ENCODE assay signal across 8 mouse cellular contexts in the genomic region with DNA sequence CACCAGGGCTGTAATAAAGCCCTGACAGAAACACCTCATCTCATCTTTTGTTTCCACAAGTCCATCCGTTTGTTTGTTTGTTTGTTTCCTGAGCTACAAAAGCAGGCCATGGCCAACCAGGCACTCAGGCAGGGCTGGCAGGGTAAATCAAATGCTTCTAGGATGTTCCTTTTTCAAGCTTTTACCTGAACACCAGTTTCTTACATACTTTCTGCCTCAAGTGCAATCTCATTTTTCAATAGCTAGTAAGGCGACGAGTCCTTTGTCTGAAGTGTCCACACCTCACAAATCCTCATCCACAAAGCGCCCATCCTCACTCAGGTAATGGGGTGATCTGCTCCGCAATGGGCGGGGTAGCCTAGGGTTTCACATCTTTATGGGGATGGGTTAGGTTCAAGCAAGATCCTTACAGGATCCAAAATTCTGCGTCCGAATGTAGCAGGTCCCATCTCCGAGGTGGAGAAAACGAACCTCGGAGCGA. TPM values are rescaled to one million over a fixed set of nuclear protein-coding genes. Genes with fewer than 3 reads are reported as not detected.
A peak's percentile ranks its signal among the peaks of the same experiment; 100 is the strongest.
DNase-seq lines count a peak whose midpoint lies in the region; ATAC-seq lines count a peak whose summit lies in the region.

No protein-coding gene starts in this region.

- no peaks in the 10 kb centered on the region for H3K27me3 ChIP-seq in lung, embryonic 16.5 days (ENCODE audit: control insufficient read depth, insufficient read depth, low read depth, low read length)
- no peaks in the 10 kb centered on the region for H3K27me3 ChIP-seq in embryonic facial prominence, embryonic 11.5 days (ENCODE audit: control insufficient read depth, insufficient read depth, low read length)
- H3K27me3 ChIP-seq in intestine, embryonic 16.5 days (replicated peaks; ENCODE audit: control insufficient read depth, insufficient read depth, low read length), result 0 out of 2 replicates have a peak, but pooled peaks cover 3% of the 10 kb centered on the region
- H3K27me3 ChIP-seq in neural tube, embryonic 15.5 days (replicated peaks), result no peaks in the 10 kb centered on the region

- DNase-seq in lung, postnatal 10 days, result no peak
- peak; percentile 8 for DNase-seq in embryonic facial prominence, embryonic 11.5 days (ENCODE audit: low spot score)
- no peak for DNase-seq in layer of hippocampus, adult 8-10 months (ENCODE audit: low spot score in 2 of 2)
- DNase-seq in natural killer cell, adult 2 months (ENCODE audit: low spot score in 2 of 2), result no peak
- no peak for DNase-seq in gastrocnemius, postnatal 4 days (ENCODE audit: low spot score in 2 of 2)

- peaks cover 12% of the 10 kb centered on the region for H3K4me1 ChIP-seq in lung, embryonic 16.5 days (replicated peaks; ENCODE audit: control insufficient read depth, insufficient read depth, low read length)
- H3K4me1 ChIP-seq in embryonic facial prominence, embryonic 11.5 days (ENCODE audit: control insufficient read depth, insufficient read depth, low read length), result peaks cover 3% of the 10 kb centered on the region; the same call in 1 of the 2 replicates
- peaks cover 6% of the 10 kb centered on the region for H3K4me1 ChIP-seq in intestine, embryonic 16.5 days (ENCODE audit: control insufficient read depth, insufficient read depth, low read length)
- H3K4me1 ChIP-seq in neural tube, embryonic 15.5 days, result peaks cover 40% of the 10 kb centered on the region

- 1% methylated on average over 12 of the region's 12 CpGs for WGBS in lung, embryonic 16.5 days
- WGBS in embryonic facial prominence, embryonic 11.5 days, result 2% methylated on average over 12 of the region's 12 CpGs
- WGBS in intestine, embryonic 16.5 days, result 2% methylated on average over 12 of the region's 12 CpGs
- 2% methylated on average over 12 of the region's 12 CpGs for WGBS in neural tube, embryonic 15.5 days

- H3K27ac ChIP-seq in lung, embryonic 16.5 days (ENCODE audit: low read length), result peak overlapping the region; percentile 63
- H3K27ac ChIP-seq in embryonic facial prominence, embryonic 11.5 days (replicated peaks; ENCODE audit: low read depth, low read length), result peak overlapping the region; percentile 70
- peak overlapping the region; percentile 34; the same call in 1 of the 2 replicates for H3K27ac ChIP-seq in intestine, embryonic 16.5 days (ENCODE audit: low read length)
- peak overlapping the region; percentile 94 for H3K27ac ChIP-seq in neural tube, embryonic 15.5 days (replicated peaks)

- no peaks in the 10 kb centered on the region for H3K36me3 ChIP-seq in lung, embryonic 16.5 days (ENCODE audit: control insufficient read depth, insufficient read depth, low read length)
- no peaks in the 10 kb centered on the region for H3K36me3 ChIP-seq in embryonic facial prominence, embryonic 11.5 days (replicated peaks; ENCODE audit: control insufficient read depth, insufficient read depth, low read depth, low read length)
- no peaks in the 10 kb centered on the region for H3K36me3 ChIP-seq in intestine, embryonic 16.5 days (ENCODE audit: control insufficient read depth, insufficient read depth, low read length)
- H3K36me3 ChIP-seq in neural tube, embryonic 15.5 days, result no peaks in the 10 kb centered on the region

- no peak for ATAC-seq in lung, embryonic 16.5 days (ENCODE audit: low read depth)
- peak; percentile 21; the same call in 1 of the 2 replicates for ATAC-seq in embryonic facial prominence, embryonic 11.5 days (replicated peaks; ENCODE audit: insufficient number of reproducible peaks, low FRiP score, low TSS enrichment, low read depth)
- ATAC-seq in intestine, embryonic 16.5 days, result no peak; the same call in 1 of the 2 replicates
- ATAC-seq in neural tube, embryonic 15.5 days (ENCODE audit: low FRiP score), result peak; percentile 56

- H3K9me3 ChIP-seq in lung, embryonic 16.5 days (ENCODE audit: control insufficient read depth, low read length), result no peaks in the 10 kb centered on the region
- H3K9me3 ChIP-seq in embryonic facial prominence, embryonic 11.5 days (replicated peaks; ENCODE audit: control insufficient read depth, low read length), result no peaks in the 10 kb centered on the region
- no peaks in the 10 kb centered on the region for H3K9me3 ChIP-seq in intestine, embryonic 16.5 days (ENCODE audit: control insufficient read depth, low read length)
- no peaks in the 10 kb centered on the region for H3K9me3 ChIP-seq in neural tube, embryonic 15.5 days (replicated peaks)

- H3K4me2 ChIP-seq in lung, embryonic 16.5 days (ENCODE audit: low read depth, low read length), result peak overlapping the region; percentile 74
- H3K4me2 ChIP-seq in embryonic facial prominence, embryonic 11.5 days (ENCODE audit: low read depth, low read length), result peak overlapping the region; percentile 52
- peak overlapping the region; percentile 93 for H3K4me2 ChIP-seq in intestine, embryonic 16.5 days (ENCODE audit: low read depth, low read length)
- H3K4me2 ChIP-seq in neural tube, embryonic 15.5 days, result peak overlapping the region; percentile 61

- H3K4me3 ChIP-seq in lung, embryonic 16.5 days (ENCODE audit: low read length), result peak overlapping the region; percentile 92
- H3K4me3 ChIP-seq in embryonic facial prominence, embryonic 11.5 days (ENCODE audit: low read depth, low read length), result peak overlapping the region; percentile 96
- peak overlapping the region; percentile 96 for H3K4me3 ChIP-seq in intestine, embryonic 16.5 days (ENCODE audit: low read length)
- peak overlapping the region; percentile 93 for H3K4me3 ChIP-seq in neural tube, embryonic 15.5 days (replicated peaks)

- H3K9ac ChIP-seq in lung, embryonic 16.5 days (ENCODE audit: low read length), result peak overlapping the region; percentile 86
- peak overlapping the region; percentile 88 for H3K9ac ChIP-seq in embryonic facial prominence, embryonic 11.5 days (replicated peaks; ENCODE audit: low read length)
- peak overlapping the region; percentile 84 for H3K9ac ChIP-seq in intestine, embryonic 16.5 days (ENCODE audit: low read depth, low read length)
- H3K9ac ChIP-seq in neural tube, embryonic 15.5 days (replicated peaks), result peak overlapping the region; percentile 99

RNA-seq across cellular contexts. Expression of gene Gfod2, which starts 0.6 kb away (rescaled TPM):
- polyA plus RNA-seq in lung, embryonic 16.5 days (2015; fragmentation: Nextera tagmentation; extraction: Ambion mirVana), result 22.4 and 25.3 TPM in 2 replicates
- 24.5 and 26.6 TPM in 2 replicates for polyA plus RNA-seq in embryonic facial prominence, embryonic 11.5 days (2014; fragmentation: Nextera tagmentation; extraction: Ambion mirVana)
- 8.7 and 10.9 TPM in 2 replicates for polyA plus RNA-seq in intestine, embryonic 16.5 days (2015; fragmentation: Nextera tagmentation; extraction: Ambion mirVana)
- polyA plus RNA-seq in neural tube, embryonic 15.5 days (2015; fragmentation: Nextera tagmentation; extraction: Ambion mirVana), result 60.5 and 73.8 TPM in 2 replicates
- total RNA-seq in layer of hippocampus, adult 8-10 months (2022), result 10 to 100 TPM; 17.8 to 21.3 (median 19.8) TPM
- 1 to 10 TPM; 5.2 to 6.0 TPM for total RNA-seq in gastrocnemius, postnatal 4 days (2021)

RNA-seq across cellular contexts. Expression of gene Enkd1, which starts 49.8 kb away (rescaled TPM):
- 23.0 and 27.0 TPM in 2 replicates for polyA plus RNA-seq in lung, embryonic 16.5 days (2015; fragmentation: Nextera tagmentation; extraction: Ambion mirVana)
- polyA plus RNA-seq in embryonic facial prominence, embryonic 11.5 days (2014; fragmentation: Nextera tagmentation; extraction: Ambion mirVana), result 31.2 and 36.7 TPM in 2 replicates
- 11.2 and 13.6 TPM in 2 replicates for polyA plus RNA-seq in intestine, embryonic 16.5 days (2015; fragmentation: Nextera tagmentation; extraction: Ambion mirVana)
- polyA plus RNA-seq in neural tube, embryonic 15.5 days (2015; fragmentation: Nextera tagmentation; extraction: Ambion mirVana), result 13.9 and 16.2 TPM in 2 replicates
- 10 to 100 TPM; 10.7 to 11.7 (median 11.0) TPM for total RNA-seq in layer of hippocampus, adult 8-10 months (2022)
- 1 to 10 TPM; 4.4 to 5.1 TPM for total RNA-seq in gastrocnemius, postnatal 4 days (2021)

RNA-seq across cellular contexts. Expression of gene 4933405L10Rik, which starts 50.4 kb away (rescaled TPM):
- 0.19 TPM in 1 of 2 replicates, not detected in the other for polyA plus RNA-seq in lung, embryonic 16.5 days (2015; fragmentation: Nextera tagmentation; extraction: Ambion mirVana)
- 0.50 TPM in 1 of 2 replicates, not detected in the other for polyA plus RNA-seq in embryonic facial prominence, embryonic 11.5 days (2014; fragmentation: Nextera tagmentation; extraction: Ambion mirVana)
- polyA plus RNA-seq in intestine, embryonic 16.5 days (2015; fragmentation: Nextera tagmentation; extraction: Ambion mirVana), result not detected in 2 replicates
- 0.22 and 0.35 TPM in 2 replicates for polyA plus RNA-seq in neural tube, embryonic 15.5 days (2015; fragmentation: Nextera tagmentation; extraction: Ambion mirVana)
- under 1 TPM; 0.41 to 0.78 (median 0.45) TPM for total RNA-seq in layer of hippocampus, adult 8-10 months (2022)
- not detected for total RNA-seq in gastrocnemius, postnatal 4 days (2021)

RNA-seq across cellular contexts. Expression of gene Pard6a, which starts 56.9 kb away (rescaled TPM):
- polyA plus RNA-seq in lung, embryonic 16.5 days (2015; fragmentation: Nextera tagmentation; extraction: Ambion mirVana), result 15.2 and 17.6 TPM in 2 replicates
- 13.2 and 16.3 TPM in 2 replicates for polyA plus RNA-seq in embryonic facial prominence, embryonic 11.5 days (2014; fragmentation: Nextera tagmentation; extraction: Ambion mirVana)
- 12.0 and 12.6 TPM in 2 replicates for polyA plus RNA-seq in intestine, embryonic 16.5 days (2015; fragmentation: Nextera tagmentation; extraction: Ambion mirVana)
- polyA plus RNA-seq in neural tube, embryonic 15.5 days (2015; fragmentation: Nextera tagmentation; extraction: Ambion mirVana), result 47.9 and 59.6 TPM in 2 replicates
- total RNA-seq in layer of hippocampus, adult 8-10 months (2022), result 10 to 100 TPM; 29.4 to 33.7 (median 32.5) TPM
- 1 to 10 TPM; 7.4 to 7.5 TPM for total RNA-seq in gastrocnemius, postnatal 4 days (2021)

RNA-seq across cellular contexts. Expression of gene Acd, which starts 56.9 kb away (rescaled TPM):
- 69.1 and 71.3 TPM in 2 replicates for polyA plus RNA-seq in lung, embryonic 16.5 days (2015; fragmentation: Nextera tagmentation; extraction: Ambion mirVana)
- 53.8 and 56.5 TPM in 2 replicates for polyA plus RNA-seq in embryonic facial prominence, embryonic 11.5 days (2014; fragmentation: Nextera tagmentation; extraction: Ambion mirVana)
- 53.0 and 55.0 TPM in 2 replicates for polyA plus RNA-seq in intestine, embryonic 16.5 days (2015; fragmentation: Nextera tagmentation; extraction: Ambion mirVana)
- polyA plus RNA-seq in neural tube, embryonic 15.5 days (2015; fragmentation: Nextera tagmentation; extraction: Ambion mirVana), result 81.1 and 89.4 TPM in 2 replicates
- 10 to 100 TPM; 42.1 to 47.0 (median 43.1) TPM for total RNA-seq in layer of hippocampus, adult 8-10 months (2022)
- 10 to 100 TPM; 23.1 to 24.0 TPM for total RNA-seq in gastrocnemius, postnatal 4 days (2021)

Comparison
In these comparisons a context has a peak if more than half of its experiments do, and no peak if none do; other contexts are left out.
1. ATAC-seq: peak in embryonic facial prominence, embryonic 11.5 days (single experiment) and neural tube, embryonic 15.5 days (single experiment); none in lung, embryonic 16.5 days (single experiment) and intestine, embryonic 16.5 days (single experiment).
2. H3K27ac ChIP-seq: peak in every context shown above with its lines; median percentile 94 in neural tube, embryonic 15.5 days; 70 in embryonic facial prominence, embryonic 11.5 days; 63 in lung, embryonic 16.5 days; 34 in intestine, embryonic 16.5 days.
3. Peak in every context shown above with its lines, with median percentiles within 50 percentile points of each other: H3K4me2 ChIP-seq, H3K4me3 ChIP-seq and H3K9ac ChIP-seq.